Mouse (Mus musculus) erythroblast, embryonic 14.5 days (primary cell): ENCODE measurements at regions not wholly inside any gene's neighbourhood (a gene's known extent, or its start where the extent isn't known, plus 50 kb on each side); places are given as distances from the start of the nearest gene placed in this dataset.

Experiments used
- GATA1 ChIP-seq: IDR thresholded peaks from 2 replicates; pipeline ENCODE4 v1.6.1; 2012; ENCODE audit warnings: low read length, inconsistent platforms, mixed read lengths
- TAL1 ChIP-seq: IDR thresholded peaks from 3 replicates; pipeline ENCODE4 v1.6.1; 2012; ENCODE audit warnings: low read length, inconsistent platforms, mixed read lengths

- TF ChIP-seq GATA1 (no peak), TAL1 (no peak)
These were observed 71.8 kb downstream of the Sox1 start for GRCm38 (mm10) chr8:12466845-12467244.
